In genomic region chr2:102634010-102634409, GRCm38 (mm10) we compare ENCODE assay signal across 27 mouse cellular contexts. TPM values are rescaled to one million over a fixed set of nuclear protein-coding genes. Genes with fewer than 3 reads are reported as not detected.
A peak's percentile ranks its signal among the peaks of the same experiment; 100 is the strongest.
DNase-seq lines count a peak whose midpoint lies in the region; ATAC-seq and TF ChIP-seq lines count a peak whose summit lies in the region.
"Had no signal": no experiment of that assay in that cellular context is flagged by ENCODE, and none has a peak within 500 bp of the region (broad histone marks: within the 10 kb centered on the region; RNA-seq: fewer than 3 reads in every experiment).

No protein-coding gene starts in this region.

- no peaks in the 10 kb centered on the region for H3K27me3 ChIP-seq in forebrain, postnatal 0 days (ENCODE audit: insufficient read depth, low read length)
- H3K27me3 ChIP-seq in forebrain, embryonic 13.5 days, result no peaks in the 10 kb centered on the region
- H3K27me3 ChIP-seq in cerebellum, adult 2 months (ENCODE audit: control insufficient read depth, insufficient read depth, low read length), result no peaks in the 10 kb centered on the region
- H3K27me3 ChIP-seq: embryonic facial prominence, embryonic 13.5 days; embryonic facial prominence, embryonic 15.5 days; forebrain, embryonic 12.5 days; forebrain, embryonic 15.5 days had no signal

- no peaks in the 10 kb centered on the region for H3K9me3 ChIP-seq in forebrain, postnatal 0 days (ENCODE audit: low read length)
- H3K9me3 ChIP-seq in forebrain, embryonic 13.5 days (replicated peaks), result no peaks in the 10 kb centered on the region
- H3K9me3 ChIP-seq: embryonic facial prominence, embryonic 13.5 days; embryonic facial prominence, embryonic 15.5 days; forebrain, embryonic 10.5 days; forebrain, embryonic 12.5 days; forebrain, embryonic 15.5 days; G1E had no signal

- no peaks in the 10 kb centered on the region for H3K36me3 ChIP-seq in forebrain, postnatal 0 days (ENCODE audit: insufficient read depth)
- no peaks in the 10 kb centered on the region for H3K36me3 ChIP-seq in forebrain, embryonic 13.5 days (ENCODE audit: poor library complexity, severe bottlenecking)
- H3K36me3 ChIP-seq: embryonic facial prominence, embryonic 13.5 days; embryonic facial prominence, embryonic 15.5 days; forebrain, embryonic 10.5 days; forebrain, embryonic 12.5 days; forebrain, embryonic 15.5 days; G1E had no signal

- no peak for TF ChIP-seq POLR2A in cerebellum, adult 2 months (IDR thresholded peaks at IDR 0.05; ENCODE audit: borderline replicate concordance, insufficient read depth, low read length)

- H3K27ac ChIP-seq in forebrain, postnatal 0 days (ENCODE audit: low read depth, low read length), result no peak overlapping the region
- no peak overlapping the region for H3K27ac ChIP-seq in forebrain, embryonic 13.5 days
- peak overlapping the region; percentile 93 for H3K27ac ChIP-seq in layer of hippocampus, adult 2 months
- no peak overlapping the region for H3K27ac ChIP-seq in cerebellum, adult 2 months (ENCODE audit: insufficient read depth, low read length)
- H3K27ac ChIP-seq: embryonic facial prominence, embryonic 13.5 days; embryonic facial prominence, embryonic 15.5 days; forebrain, embryonic 10.5 days; forebrain, embryonic 12.5 days; forebrain, embryonic 15.5 days had no signal

- H3K4me1 ChIP-seq in forebrain, postnatal 0 days (ENCODE audit: insufficient read depth), result no peaks in the 10 kb centered on the region; the same call in 1 of the 2 replicates
- peaks cover 8% of the 10 kb centered on the region for H3K4me1 ChIP-seq in forebrain, embryonic 13.5 days
- H3K4me1 ChIP-seq in cerebellum, adult 2 months (ENCODE audit: control insufficient read depth, insufficient read depth, low read length), result no peaks in the 10 kb centered on the region
- H3K4me1 ChIP-seq: embryonic facial prominence, embryonic 15.5 days; forebrain, embryonic 10.5 days; forebrain, embryonic 12.5 days had no signal

- no peak overlapping the region for H3K4me2 ChIP-seq in forebrain, postnatal 0 days (ENCODE audit: low read depth)
- H3K4me2 ChIP-seq in forebrain, embryonic 13.5 days, result no peak overlapping the region
- H3K4me2 ChIP-seq: embryonic facial prominence, embryonic 13.5 days; embryonic facial prominence, embryonic 15.5 days; forebrain, embryonic 12.5 days; forebrain, embryonic 15.5 days had no signal

- DNase-seq in forebrain, postnatal 0 days, result no peak
- DNase-seq in layer of hippocampus, adult 2 months (ENCODE audit: low spot score in 2 of 2), result no peak
- no peak for DNase-seq in layer of hippocampus, postnatal 14 days (ENCODE audit: low spot score in 2 of 2)
- DNase-seq in brain, adult 2 months (ENCODE audit: low read depth, low spot score), result peak; percentile 78
- peak; percentile 79 for DNase-seq in telencephalon, adult 2 months (ENCODE audit: low read depth, low spot score)
- DNase-seq in cerebellum, adult 2 months, result no peak
- DNase-seq: adrenal gland, adult 8-10 months; adrenal gland, postnatal 14 days; adrenal gland, postnatal 36 days; B cell, adult 2 months; cerebellum, adult 11 months; cerebellum, adult 18-20 months; cerebellum, adult 9-10 months; cerebellum, postnatal 10 days; cerebellum, postnatal 25 days; embryo, embryonic 11 days had no signal

- H3K9ac ChIP-seq in forebrain, postnatal 0 days, result no peak overlapping the region
- no peak overlapping the region for H3K9ac ChIP-seq in forebrain, embryonic 13.5 days
- H3K9ac ChIP-seq: embryonic facial prominence, embryonic 13.5 days; embryonic facial prominence, embryonic 15.5 days; forebrain, embryonic 12.5 days; forebrain, embryonic 15.5 days had no signal

- H3K4me3 ChIP-seq in forebrain, postnatal 0 days (ENCODE audit: low read depth, low read length), result no peak overlapping the region
- H3K4me3 ChIP-seq in forebrain, embryonic 13.5 days, result no peak overlapping the region
- H3K4me3 ChIP-seq in layer of hippocampus, adult 2 months, result no peak overlapping the region
- H3K4me3 ChIP-seq in cerebellum, adult 2 months (replicated peaks; ENCODE audit: insufficient read depth, low read depth, low read length), result no peak overlapping the region
- H3K4me3 ChIP-seq: embryonic facial prominence, embryonic 13.5 days; embryonic facial prominence, embryonic 15.5 days; erythroblast, embryonic 14.5 days; forebrain, embryonic 10.5 days; forebrain, embryonic 12.5 days; forebrain, embryonic 15.5 days had no signal

- no peak for TF ChIP-seq CTCF in forebrain, postnatal 0 days (IDR thresholded peaks at IDR 0.05; ENCODE audit: low read depth)
- no peak for TF ChIP-seq CTCF in layer of hippocampus, adult 2 months (conservative IDR thresholded peaks at IDR 0.05)
- no peak for TF ChIP-seq CTCF in cerebellum, adult 2 months (IDR thresholded peaks at IDR 0.05; ENCODE audit: borderline replicate concordance, insufficient read depth, low read depth, low read length)

- 37% methylated on average over 1 of the region's 1 CpGs for WGBS in forebrain, postnatal 0 days
- 80% methylated on average over 1 of the region's 1 CpGs for WGBS in forebrain, embryonic 13.5 days
- 86% methylated on average over 1 of the region's 1 CpGs for WGBS in cerebellum, adult 2 months

- ATAC-seq in forebrain, postnatal 0 days, result peak; percentile 50; the same call in 1 of the 2 replicates
- no peak for ATAC-seq in forebrain, embryonic 13.5 days
- ATAC-seq: activated CD4-positive, CD25-positive, alpha-beta regulatory T cell, adult 4 months; CD4-positive, CD25-positive, alpha-beta regulatory T cell, adult 4 months; forebrain, embryonic 15.5 days; Patski had no signal

RNA-seq across cellular contexts. Expression of gene Slc1a2, which starts 24.4 kb away (rescaled TPM):
- 77.1 and 82.0 TPM in 2 replicates for total RNA-seq in forebrain, postnatal 0 days (2014; rRNA removed)
- polyA plus RNA-seq in forebrain, postnatal 0 days (2015; fragmentation: Nextera tagmentation; extraction: Ambion mirVana), result 8.0 and 18.4 TPM in 2 replicates
- polyA plus RNA-seq in forebrain, embryonic 13.5 days (2015; fragmentation: Nextera tagmentation; extraction: Ambion mirVana), result 10.8 and 13.7 TPM in 2 replicates
- total RNA-seq in layer of hippocampus, adult 2 months (2021), result 1,000 to 10,000 TPM; 1,761 to 1,800 TPM
- total RNA-seq in layer of hippocampus, postnatal 14 days (2021), result 1,000 to 10,000 TPM; 2,253 to 2,477 TPM
- polyA plus RNA-seq in cerebellum, adult 2 months (2012; rRNA removed), result 190 and 219 TPM in 2 replicates
- polyA plus RNA-seq: activated CD4-positive, CD25-positive, alpha-beta regulatory T cell, adult 4 months; erythroblast, embryonic 14.5 days; G1E had no signal

Comparison
In these comparisons a context has a peak if more than half of its experiments do, and no peak if none do; other contexts are left out.
1. DNase-seq: peak in brain, adult 2 months (single experiment) and telencephalon, adult 2 months (single experiment); none in forebrain, postnatal 0 days (single experiment), layer of hippocampus, adult 2 months (0 of 2), layer of hippocampus, postnatal 14 days (0 of 2) and cerebellum, adult 2 months (0 of 2).
2. RNA of gene Slc1a2, which starts 24.4 kb away (total RNA-seq): 2,253 to 2,477 TPM in layer of hippocampus, postnatal 14 days and 1,761 to 1,800 TPM in layer of hippocampus, adult 2 months; 77.1 to 82.0 TPM in forebrain, postnatal 0 days; every median in the first group is over 10 times any median in the second.